Mouse (Mus musculus) intestine, embryonic 15.5 days (tissue): ENCODE measurements at regions not wholly inside any gene's neighbourhood (a gene's known extent, or its start where the extent isn't known, plus 50 kb on each side); places are given as distances from the start of the nearest gene placed in this dataset.

ENCODE experiments used
- ATAC-seq: fragments of 200-750 bp; cut with Nextera tagmentation; 2 replicates; pipeline ENCODE4 v1.8.0; 2017; ENCODE audit warnings: moderate TSS enrichment, moderate library complexity
- H3K27ac ChIP-seq: fragments of 300-500 bp; sonication (generic); 2 replicates; pipeline ENCODE4 v1.5.1; 2015; ENCODE audit warnings: mild to moderate bottlenecking, inconsistent platforms
- H3K27me3 ChIP-seq: fragments of 300-500 bp; sonication (generic); replicated peaks from 2 replicates; pipeline ENCODE4 v1.6.1; 2015; ENCODE audit warnings: inconsistent platforms
- H3K36me3 ChIP-seq: fragments of 300-500 bp; sonication (generic); 2 replicates; pipeline ENCODE4 v1.6.1; 2015; ENCODE audit warnings: inconsistent platforms
- H3K4me1 ChIP-seq: fragments of 300-500 bp; sonication (generic); replicated peaks from 2 replicates; pipeline ENCODE4 v1.6.1; 2015; ENCODE audit warnings: inconsistent platforms
- H3K4me2 ChIP-seq: fragments of 300-500 bp; sonication (generic); replicated peaks from 2 replicates; pipeline ENCODE4 v1.6.1; 2015; ENCODE audit warnings: mild to moderate bottlenecking, inconsistent platforms
- H3K4me3 ChIP-seq: fragments of 300-500 bp; sonication (generic); replicated peaks from 2 replicates; pipeline ENCODE4 v1.5.1; 2015; ENCODE audit warnings: inconsistent platforms
- H3K9ac ChIP-seq: fragments of 300-500 bp; sonication (generic); 2 replicates; pipeline ENCODE4 v1.6.1; 2015; ENCODE audit warnings: inconsistent platforms
- H3K9me3 ChIP-seq: fragments of 300-500 bp; sonication (generic); 2 replicates; pipeline ENCODE4 v1.6.1; 2016; ENCODE audit warnings: inconsistent platforms
- WGBS: fragments of 180-500 bp; shearing (Covaris S2); methylation state at CpG from one replicate; pipeline ENCODE4 v1.1.7; 2015; 5-methylcytosine and 5-hydroxymethylcytosine counted together

- no peak for ATAC-seq
- Histone ChIP-seq H3K9me3 (no peaks in the 10 kb centered on the region), H3K27ac (no peak overlapping the region), H3K36me3 (no peaks in the 10 kb centered on the region), H3K4me3 (no peak overlapping the region; the same call in 1 of the 2 replicates), H3K27me3 (no peaks in the 10 kb centered on the region), H3K4me1 (no peaks in the 10 kb centered on the region), H3K4me2 (peak overlapping the region; percentile 26; the same call in 1 of the 2 replicates), H3K9ac (no peak overlapping the region)
- 28% methylated on average over 11 of the region's 11 CpGs for WGBS
Measured at GRCm38 (mm10) chr7:70823020-70823419, 456.5 kb upstream of the Nr2f2 start.

DNA sequence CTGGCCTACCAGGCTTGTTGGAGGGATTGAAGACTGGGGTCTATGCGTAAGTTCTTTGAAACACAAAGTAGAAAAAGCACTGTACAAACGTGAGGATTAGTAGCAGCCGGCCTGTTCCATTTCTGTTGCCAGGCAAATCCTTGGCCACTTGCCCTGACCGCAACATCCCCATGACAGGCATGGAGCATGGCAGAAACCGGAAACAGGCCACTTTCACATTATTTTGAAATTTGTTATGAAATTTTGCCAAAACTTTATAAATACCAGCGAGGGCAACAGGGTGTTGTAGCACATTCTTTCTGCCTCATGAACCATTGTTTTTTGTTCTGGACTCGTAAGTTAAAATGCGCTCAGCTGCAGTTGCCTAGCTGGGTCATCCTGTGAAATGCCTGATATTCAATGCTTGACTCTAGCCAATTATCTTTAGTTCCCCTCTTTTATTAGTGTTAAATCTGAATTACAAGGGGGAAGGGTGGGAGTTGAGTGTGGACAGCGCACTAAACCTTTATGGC is 455.8 kb upstream of the Nr2f2 start:
- no peaks in the 10 kb centered on the region for H3K4me1 ChIP-seq
- H3K9me3 ChIP-seq: no peaks in the 10 kb centered on the region
- no peaks in the 10 kb centered on the region for H3K27me3 ChIP-seq
- no peak overlapping the region for H3K9ac ChIP-seq
- WGBS: 53% methylated on average over 9 of the region's 9 CpGs
- H3K27ac ChIP-seq: no peak overlapping the region
- no peak for ATAC-seq
- H3K4me2 ChIP-seq: peak overlapping the region; percentile 15; the same call in 1 of the 2 replicates
- H3K36me3 ChIP-seq: no peaks in the 10 kb centered on the region
- H3K4me3 ChIP-seq: no peak overlapping the region

DNA sequence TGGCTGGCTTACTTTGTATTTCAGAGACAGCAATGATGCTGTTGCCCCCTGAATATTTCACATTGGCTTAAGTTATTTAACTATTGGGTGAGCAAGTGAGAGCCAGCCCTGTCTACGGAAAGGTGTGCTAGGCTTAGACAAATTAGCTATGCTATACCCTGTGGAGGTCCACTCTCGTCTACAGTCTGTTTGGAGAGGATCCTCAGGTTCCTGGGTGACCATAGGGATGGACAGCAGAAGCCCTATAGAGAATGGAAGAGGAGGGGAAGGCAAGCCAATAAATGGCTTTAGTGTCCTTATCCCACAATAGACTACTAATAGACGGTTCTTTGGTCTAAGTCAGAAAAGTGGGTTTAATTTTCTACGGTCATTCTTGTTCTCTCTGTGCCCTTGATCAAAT is 455.3 kb upstream of the Nr2f2 start:
- Histone ChIP-seq H3K27me3 (no peaks in the 10 kb centered on the region), H3K4me2 (no peak overlapping the region), H3K9me3 (no peaks in the 10 kb centered on the region), H3K4me1 (no peaks in the 10 kb centered on the region), H3K36me3 (no peaks in the 10 kb centered on the region), H3K27ac (no peak overlapping the region), H3K9ac (no peak overlapping the region), H3K4me3 (no peak overlapping the region)
- WGBS: 86% methylated on average over 4 of the region's 4 CpGs
- no peak for ATAC-seq

GRCm38 (mm10) chr7:70817347-70817913 is 450.9 kb upstream of the Nr2f2 start:
- Histone ChIP-seq H3K4me1 (no peaks in the 10 kb centered on the region), H3K4me2 (no peak overlapping the region), H3K27me3 (no peaks in the 10 kb centered on the region), H3K9me3 (no peaks in the 10 kb centered on the region), H3K9ac (no peak overlapping the region), H3K27ac (no peak overlapping the region), H3K4me3 (no peak overlapping the region), H3K36me3 (no peaks in the 10 kb centered on the region)
- WGBS: 84% methylated on average over 6 of the region's 6 CpGs
- no peak for ATAC-seq

GRCm38 (mm10) chr7:70814391-70814790 is 447.9 kb upstream of the Nr2f2 start:
- ATAC-seq: no peak
- Histone ChIP-seq H3K9me3 (no peaks in the 10 kb centered on the region), H3K36me3 (no peaks in the 10 kb centered on the region), H3K9ac (no peak overlapping the region), H3K4me2 (no peak overlapping the region), H3K4me3 (no peak overlapping the region), H3K27ac (no peak overlapping the region), H3K27me3 (no peaks in the 10 kb centered on the region), H3K4me1 (peaks cover 8% of the 10 kb centered on the region)
- 62% methylated on average over 3 of the region's 3 CpGs for WGBS

GRCm38 (mm10) chr7:70813101-70813500 is 446.6 kb upstream of the Nr2f2 start:
- Histone ChIP-seq H3K36me3 (no peaks in the 10 kb centered on the region), H3K9ac (no peak overlapping the region), H3K9me3 (no peaks in the 10 kb centered on the region), H3K4me1 (peaks cover 8% of the 10 kb centered on the region), H3K4me3 (no peak overlapping the region), H3K27ac (no peak overlapping the region), H3K4me2 (no peak overlapping the region), H3K27me3 (no peaks in the 10 kb centered on the region)
- ATAC-seq: no peak
- WGBS: 54% methylated on average over 5 of the region's 5 CpGs

DNA sequence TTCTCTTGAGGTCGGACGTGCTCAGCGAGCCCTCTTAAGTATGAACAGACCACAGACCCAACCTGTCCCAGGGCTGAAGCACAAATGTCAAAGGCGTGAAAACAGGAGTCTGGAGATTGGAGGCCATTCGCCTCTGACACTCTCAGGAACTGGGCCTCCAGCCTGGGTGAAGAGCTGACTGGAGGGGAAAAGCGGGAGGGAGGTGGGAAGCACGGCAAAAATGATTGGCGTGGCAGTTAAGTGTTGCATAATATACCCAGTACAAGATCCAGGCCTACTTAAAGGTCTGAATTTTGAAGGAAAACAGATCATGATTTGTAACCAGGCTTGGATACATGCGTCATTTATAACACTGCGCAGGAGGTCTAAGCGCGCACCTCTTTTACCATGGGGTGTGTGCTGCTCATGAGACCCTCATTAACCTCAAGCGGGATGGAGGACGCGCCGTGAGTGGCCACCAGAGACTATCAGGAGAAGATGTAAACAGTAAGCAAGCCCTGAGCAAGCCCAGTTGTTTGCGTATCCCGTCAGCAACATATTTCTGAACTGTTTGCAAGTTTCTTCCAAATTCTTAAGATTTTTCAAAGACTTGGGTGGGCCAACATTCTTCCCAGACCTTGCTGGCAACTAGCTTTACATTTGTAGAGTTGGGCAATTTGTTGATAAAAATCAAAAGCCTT is 444.0 kb upstream of the Nr2f2 start:
- WGBS: 56% methylated on average over 18 of the region's 18 CpGs
- Histone ChIP-seq H3K27ac (no peak overlapping the region), H3K4me2 (no peak overlapping the region), H3K9me3 (no peaks in the 10 kb centered on the region), H3K4me1 (peaks cover 8% of the 10 kb centered on the region), H3K4me3 (no peak overlapping the region), H3K27me3 (no peaks in the 10 kb centered on the region), H3K36me3 (no peaks in the 10 kb centered on the region), H3K9ac (no peak overlapping the region)
- ATAC-seq: no peak

DNA sequence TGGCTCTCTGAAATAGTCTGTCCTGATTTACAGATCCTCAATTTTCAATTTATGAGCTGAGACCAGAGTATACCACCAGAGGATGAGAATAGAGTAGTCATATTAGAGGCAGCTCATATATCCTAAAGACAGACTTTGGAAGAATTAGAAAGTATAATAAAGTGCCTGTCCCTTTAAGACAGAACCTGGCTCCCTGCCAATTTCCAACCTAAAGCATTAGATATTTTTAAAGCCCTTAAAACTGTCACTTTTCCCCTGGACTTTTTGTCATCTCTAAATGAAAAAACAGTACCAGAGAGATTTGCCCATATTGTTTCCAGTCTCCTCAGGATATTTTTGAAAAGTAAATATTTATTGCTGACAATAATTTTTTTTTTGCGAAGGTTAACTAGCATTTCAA is 437.7 kb upstream of the Nr2f2 start:
- Histone ChIP-seq H3K4me2 (no peak overlapping the region), H3K27me3 (no peaks in the 10 kb centered on the region), H3K9me3 (no peaks in the 10 kb centered on the region), H3K36me3 (no peaks in the 10 kb centered on the region), H3K9ac (no peak overlapping the region), H3K27ac (no peak overlapping the region), H3K4me1 (no peaks in the 10 kb centered on the region), H3K4me3 (no peak overlapping the region)
- 31% methylated on average over 1 of the region's 1 CpGs for WGBS
- ATAC-seq: no peak

- ATAC-seq: no peak
- WGBS: 74% methylated on average over 1 of the region's 1 CpGs
- Histone ChIP-seq H3K9me3 (no peaks in the 10 kb centered on the region), H3K9ac (no peak overlapping the region), H3K27me3 (no peaks in the 10 kb centered on the region), H3K4me2 (no peak overlapping the region), H3K27ac (no peak overlapping the region), H3K36me3 (no peaks in the 10 kb centered on the region), H3K4me3 (no peak overlapping the region), H3K4me1 (no peaks in the 10 kb centered on the region)
Measured at GRCm38 (mm10) chr7:70799976-70800375, 433.4 kb upstream of the Nr2f2 start.

- 73% methylated on average over 6 of the region's 6 CpGs for WGBS
- no peaks in the 10 kb centered on the region for H3K9me3 ChIP-seq
Measured at GRCm38 (mm10) chr7:70799031-70799766, 432.7 kb upstream of the Nr2f2 start.

DNA sequence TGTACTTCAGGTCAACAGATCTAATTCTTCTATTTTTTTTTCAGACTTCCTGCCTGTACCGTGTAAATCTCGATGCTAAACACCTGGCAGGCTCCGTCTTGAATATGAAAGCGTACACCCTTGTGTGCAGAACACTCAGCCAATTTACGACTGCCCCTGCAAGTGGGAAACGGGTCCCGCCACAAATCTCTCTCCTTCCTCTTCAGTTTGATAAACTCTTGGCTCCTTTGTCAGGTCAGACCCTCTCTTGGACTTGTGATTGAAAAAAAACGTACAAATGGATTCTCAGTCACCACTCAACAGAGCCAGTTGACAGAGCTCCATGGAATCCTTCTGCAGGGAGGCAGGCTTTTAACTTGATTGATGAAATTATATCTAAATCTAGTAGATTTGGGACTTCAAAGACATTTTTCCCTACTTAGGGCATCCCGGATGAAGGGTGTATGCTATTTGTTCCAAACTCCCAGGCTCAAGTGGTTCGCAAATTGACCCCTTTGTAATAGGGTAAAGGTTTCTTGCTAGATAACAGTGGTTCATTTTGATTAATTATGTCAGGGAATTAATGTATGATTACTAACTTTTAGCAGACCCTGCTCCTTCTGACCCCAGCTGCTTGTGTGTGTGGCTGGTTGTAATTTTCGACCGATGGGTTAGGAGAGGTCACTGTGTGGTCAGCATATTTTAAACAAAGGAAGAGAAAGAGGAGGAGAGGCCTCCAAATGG is 429.7 kb upstream of the Nr2f2 start:
- Histone ChIP-seq H3K9ac (no peak overlapping the region), H3K27me3 (no peaks in the 10 kb centered on the region), H3K4me1 (no peaks in the 10 kb centered on the region), H3K27ac (no peak overlapping the region), H3K4me2 (no peak overlapping the region), H3K9me3 (no peaks in the 10 kb centered on the region), H3K36me3 (no peaks in the 10 kb centered on the region), H3K4me3 (no peak overlapping the region)
- WGBS: 25% methylated on average over 12 of the region's 12 CpGs
- ATAC-seq: no peak

More at GRCm38 (mm10) chr7:70799031-70799766, 432.7 kb upstream of the Nr2f2 start:
- no peaks in the 10 kb centered on the region for H3K4me1 ChIP-seq
- ATAC-seq: no peak
- H3K27me3 ChIP-seq: no peaks in the 10 kb centered on the region
- no peak overlapping the region for H3K4me2 ChIP-seq
- no peak overlapping the region for H3K27ac ChIP-seq
- H3K4me3 ChIP-seq: no peak overlapping the region
- no peaks in the 10 kb centered on the region for H3K36me3 ChIP-seq
- no peak overlapping the region for H3K9ac ChIP-seq
